Mouse (Mus musculus): ENCODE measurements around the gene Gm21970. TPM values are rescaled to one million over a fixed set of nuclear protein-coding genes. Genes with fewer than 3 reads are reported as not detected.
A peak's percentile ranks its signal among the peaks of the same experiment; 100 is the strongest.

Gm21970 gene
- polyA plus RNA-seq, 1 experiment, result not detected

DNA sequence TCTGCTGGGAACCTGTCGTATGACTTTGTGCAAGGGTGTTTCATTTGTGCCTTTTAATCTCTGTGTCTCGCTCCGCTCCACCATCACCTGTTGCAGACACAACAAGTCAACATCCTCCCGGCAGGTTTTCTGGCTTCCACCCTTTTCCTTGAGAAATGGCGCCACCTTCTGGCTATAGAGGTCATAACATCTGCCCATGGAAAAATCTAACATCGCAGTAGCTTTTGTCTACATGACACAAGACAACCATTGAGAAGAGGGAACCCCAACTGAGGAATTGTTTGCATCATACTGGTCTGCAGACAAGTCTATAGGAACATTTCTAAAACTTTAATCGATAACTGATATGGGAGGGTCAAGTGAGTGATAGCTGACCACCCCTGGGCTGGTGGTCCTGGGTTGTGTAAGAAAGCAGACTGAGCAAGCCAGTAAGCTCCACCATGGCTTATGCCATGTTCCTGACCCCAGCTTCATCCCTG, 39.4 kb upstream of the Gm21970 start:
- Histone ChIP-seq H3K9me3 (replicated peaks; ENCODE audit: control insufficient read depth, insufficient read depth, low read length, poor library complexity, severe bottlenecking) (no peaks in the 10 kb centered on the region), H3K36me3 (ENCODE audit: control insufficient read depth, insufficient read depth, low read length, poor library complexity, severe bottlenecking) (no peaks in the 10 kb centered on the region), H3K27me3 (ENCODE audit: control insufficient read depth, insufficient read depth, low read length, poor library complexity, severe bottlenecking) (no peaks in the 10 kb centered on the region), H3K9ac (ENCODE audit: low read depth, poor library complexity, severe bottlenecking) (no peak overlapping the region), H3K27ac (ENCODE audit: insufficient read depth, low read length) (no peak overlapping the region), H3K4me3 (ENCODE audit: low read depth, low read length) (no peak overlapping the region), H3K4me1 (ENCODE audit: control insufficient read depth, insufficient read depth, low read length) (no peaks in the 10 kb centered on the region)
- TF ChIP-seq CTCF (IDR thresholded peaks at IDR 0.05; ENCODE audit: low read depth, low read length) (peak; percentile 51), EP300 (IDR thresholded peaks at IDR 0.05; ENCODE audit: insufficient read depth, low read depth, low read length) (no peak)

GRCm38 (mm10) chr16:91352749-91353148, 38.8 kb upstream of the Gm21970 start:
- Histone ChIP-seq H3K27ac (ENCODE audit: insufficient read depth, low read length) (no peak overlapping the region), H3K4me1 (ENCODE audit: control insufficient read depth, insufficient read depth, low read length) (no peaks in the 10 kb centered on the region), H3K9ac (ENCODE audit: low read depth, poor library complexity, severe bottlenecking) (no peak overlapping the region), H3K27me3 (ENCODE audit: control insufficient read depth, insufficient read depth, low read length, poor library complexity, severe bottlenecking) (no peaks in the 10 kb centered on the region), H3K4me3 (ENCODE audit: low read depth, low read length) (no peak overlapping the region), H3K36me3 (ENCODE audit: control insufficient read depth, insufficient read depth, low read length, poor library complexity, severe bottlenecking) (no peaks in the 10 kb centered on the region), H3K9me3 (replicated peaks; ENCODE audit: control insufficient read depth, insufficient read depth, low read length, poor library complexity, severe bottlenecking) (no peaks in the 10 kb centered on the region)
- TF ChIP-seq POLR2A (IDR thresholded peaks at IDR 0.05; ENCODE audit: insufficient read depth, low read length), result no peak
- TF ChIP-seq CTCF (IDR thresholded peaks at IDR 0.05; ENCODE audit: low read depth, low read length), result no peak
- no peak for TF ChIP-seq EP300 (IDR thresholded peaks at IDR 0.05; ENCODE audit: insufficient read depth, low read depth, low read length)

DNA sequence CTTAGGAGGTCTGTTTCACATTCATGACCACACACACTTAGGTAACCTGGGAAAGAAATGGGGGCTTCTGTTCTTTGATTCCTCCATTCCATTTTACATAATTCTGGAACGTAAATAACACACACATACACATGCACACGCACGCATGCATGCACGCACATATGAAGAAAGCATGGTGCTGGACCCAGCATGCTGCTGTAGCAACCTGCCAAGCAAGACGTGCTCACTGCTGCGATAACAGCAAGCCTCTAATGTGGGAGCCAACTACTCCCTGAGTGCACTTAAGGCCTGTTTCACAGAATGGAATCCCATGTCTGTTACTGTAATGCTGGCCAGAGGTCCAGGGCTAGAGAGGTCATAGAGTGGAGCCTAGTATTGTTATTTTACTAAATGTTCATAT, 38.3 kb upstream of the Gm21970 start:
- H3K27ac ChIP-seq (ENCODE audit: insufficient read depth, low read length), result no peak overlapping the region
- no peaks in the 10 kb centered on the region for H3K9me3 ChIP-seq (replicated peaks; ENCODE audit: control insufficient read depth, insufficient read depth, low read length, poor library complexity, severe bottlenecking)
- H3K4me3 ChIP-seq (ENCODE audit: low read depth, low read length), result no peak overlapping the region
- H3K4me1 ChIP-seq (ENCODE audit: control insufficient read depth, insufficient read depth, low read length), result no peaks in the 10 kb centered on the region
- H3K9ac ChIP-seq (ENCODE audit: low read depth, poor library complexity, severe bottlenecking), result no peak overlapping the region
- H3K36me3 ChIP-seq (ENCODE audit: control insufficient read depth, insufficient read depth, low read length, poor library complexity, severe bottlenecking), result no peaks in the 10 kb centered on the region
- no peaks in the 10 kb centered on the region for H3K27me3 ChIP-seq (ENCODE audit: control insufficient read depth, insufficient read depth, low read length, poor library complexity, severe bottlenecking)
- TF ChIP-seq EP300 (IDR thresholded peaks at IDR 0.05; ENCODE audit: insufficient read depth, low read depth, low read length) (no peak), POLR2A (IDR thresholded peaks at IDR 0.05; ENCODE audit: insufficient read depth, low read length) (no peak), CTCF (IDR thresholded peaks at IDR 0.05; ENCODE audit: low read depth, low read length) (no peak)

DNA sequence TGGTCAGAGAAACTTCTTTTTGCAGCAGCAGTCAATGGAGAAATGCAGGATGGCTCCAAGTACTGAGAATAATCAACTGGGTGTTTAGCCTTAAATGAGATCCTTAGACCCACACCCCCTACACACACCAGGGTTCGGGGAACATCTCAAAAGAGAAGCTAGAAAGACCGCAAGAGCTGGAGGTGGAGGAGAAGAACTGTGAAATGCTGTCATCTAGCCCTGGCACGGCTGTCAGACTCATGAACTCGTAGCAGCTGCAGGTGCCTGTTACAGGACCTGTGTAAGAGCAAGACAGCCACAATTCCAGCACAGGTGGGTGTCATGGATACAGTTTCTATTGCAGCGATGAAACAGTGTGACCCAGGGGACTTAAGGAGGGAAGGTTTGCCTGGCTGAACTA, 37.9 kb upstream of the Gm21970 start:
- no peaks in the 10 kb centered on the region for H3K27me3 ChIP-seq (ENCODE audit: control insufficient read depth, insufficient read depth, low read length, poor library complexity, severe bottlenecking)

GRCm38 (mm10) chr16:91354599-91354998, 36.9 kb upstream of the Gm21970 start:
- H3K4me3 ChIP-seq (ENCODE audit: low read depth, low read length), result no peak overlapping the region
- no peaks in the 10 kb centered on the region for H3K4me1 ChIP-seq (ENCODE audit: control insufficient read depth, insufficient read depth, low read length)
- no peaks in the 10 kb centered on the region for H3K36me3 ChIP-seq (ENCODE audit: control insufficient read depth, insufficient read depth, low read length, poor library complexity, severe bottlenecking)
- no peak overlapping the region for H3K27ac ChIP-seq (ENCODE audit: insufficient read depth, low read length)
- no peaks in the 10 kb centered on the region for H3K27me3 ChIP-seq (ENCODE audit: control insufficient read depth, insufficient read depth, low read length, poor library complexity, severe bottlenecking)
- H3K9ac ChIP-seq (ENCODE audit: low read depth, poor library complexity, severe bottlenecking), result no peak overlapping the region
- H3K9me3 ChIP-seq (replicated peaks; ENCODE audit: control insufficient read depth, insufficient read depth, low read length, poor library complexity, severe bottlenecking), result no peaks in the 10 kb centered on the region
- TF ChIP-seq POLR2A (IDR thresholded peaks at IDR 0.05; ENCODE audit: insufficient read depth, low read length), result no peak
- TF ChIP-seq EP300 (IDR thresholded peaks at IDR 0.05; ENCODE audit: insufficient read depth, low read depth, low read length), result no peak
- no peak for TF ChIP-seq CTCF (IDR thresholded peaks at IDR 0.05; ENCODE audit: low read depth, low read length)

More for the DNA sequence above, 37.9 kb upstream of the Gm21970 start:
- Histone ChIP-seq H3K36me3 (ENCODE audit: control insufficient read depth, insufficient read depth, low read length, poor library complexity, severe bottlenecking) (no peaks in the 10 kb centered on the region), H3K9me3 (replicated peaks; ENCODE audit: control insufficient read depth, insufficient read depth, low read length, poor library complexity, severe bottlenecking) (no peaks in the 10 kb centered on the region), H3K4me1 (ENCODE audit: control insufficient read depth, insufficient read depth, low read length) (no peaks in the 10 kb centered on the region), H3K27ac (ENCODE audit: insufficient read depth, low read length) (no peak overlapping the region), H3K4me3 (ENCODE audit: low read depth, low read length) (no peak overlapping the region), H3K9ac (ENCODE audit: low read depth, poor library complexity, severe bottlenecking) (no peak overlapping the region)
- TF ChIP-seq EP300 (IDR thresholded peaks at IDR 0.05; ENCODE audit: insufficient read depth, low read depth, low read length), result no peak
- TF ChIP-seq CTCF (IDR thresholded peaks at IDR 0.05; ENCODE audit: low read depth, low read length), result no peak
- TF ChIP-seq POLR2A (IDR thresholded peaks at IDR 0.05; ENCODE audit: insufficient read depth, low read length), result no peak

DNA sequence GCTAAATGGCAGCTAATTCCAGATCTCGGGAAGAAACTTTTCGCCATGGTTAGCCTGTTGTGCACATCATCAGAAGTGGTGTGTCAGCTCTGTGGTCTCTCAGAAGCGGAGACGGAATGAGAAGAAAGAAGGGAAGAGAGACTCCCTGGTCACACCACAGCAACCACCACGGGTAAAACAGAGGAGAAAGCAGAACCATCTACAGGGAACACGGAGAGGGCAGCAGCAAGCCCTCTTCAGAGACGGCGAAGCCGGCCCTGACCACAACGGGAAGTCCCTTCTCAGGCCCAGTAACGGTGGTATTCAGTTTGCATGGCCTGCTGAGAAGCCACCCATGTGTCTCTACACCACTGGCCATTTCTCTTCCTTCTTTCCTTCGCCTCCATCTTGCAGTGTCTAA, 36.4 kb upstream of the Gm21970 start:
- H3K4me1 ChIP-seq (ENCODE audit: control insufficient read depth, insufficient read depth, low read length), result no peaks in the 10 kb centered on the region
- no peak overlapping the region for H3K4me3 ChIP-seq (ENCODE audit: low read depth, low read length)
- H3K9me3 ChIP-seq (replicated peaks; ENCODE audit: control insufficient read depth, insufficient read depth, low read length, poor library complexity, severe bottlenecking), result no peaks in the 10 kb centered on the region
- H3K27me3 ChIP-seq (ENCODE audit: control insufficient read depth, insufficient read depth, low read length, poor library complexity, severe bottlenecking), result no peaks in the 10 kb centered on the region
- TF ChIP-seq POLR2A (IDR thresholded peaks at IDR 0.05; ENCODE audit: insufficient read depth, low read length), result no peak
- no peak for TF ChIP-seq EP300 (IDR thresholded peaks at IDR 0.05; ENCODE audit: insufficient read depth, low read depth, low read length)
- no peak for TF ChIP-seq CTCF (IDR thresholded peaks at IDR 0.05; ENCODE audit: low read depth, low read length)
- no peak overlapping the region for H3K27ac ChIP-seq (ENCODE audit: insufficient read depth, low read length)
- H3K9ac ChIP-seq (ENCODE audit: low read depth, poor library complexity, severe bottlenecking), result no peak overlapping the region
- no peaks in the 10 kb centered on the region for H3K36me3 ChIP-seq (ENCODE audit: control insufficient read depth, insufficient read depth, low read length, poor library complexity, severe bottlenecking)

Measured in ES-Bruce4 (cell line).